ENCODE assay signal across 8 mouse cellular contexts in genomic region chr6:37442041-37442667, GRCm38 (mm10). TPM values are rescaled to one million over a fixed set of nuclear protein-coding genes. Genes with fewer than 3 reads are reported as not detected.
DNase-seq lines count a peak whose midpoint lies in the region; ATAC-seq and TF ChIP-seq lines count a peak whose summit lies in the region.

Gene Creb3l2, minus strand, starts transcription at chr6:37442146.

- TF ChIP-seq CTCF in lung, postnatal 0 days (IDR thresholded peaks at IDR 0.05) = peak; percentile 33

- peaks cover 14% of the 10 kb centered on the region for H3K4me1 ChIP-seq in hindbrain, embryonic 12.5 days
- peaks cover 9% of the 10 kb centered on the region for H3K4me1 ChIP-seq in lung, postnatal 0 days (ENCODE audit: insufficient read depth, low read depth, low read length)

- DNase-seq in T-cell, adult 2 months (ENCODE audit: low spot score) = peak; percentile 98
- DNase-seq in cerebellum, postnatal 25 days = peak; percentile 92 to 94
- DNase-seq in frontal cortex, postnatal 14 days (ENCODE audit: low spot score in 2 of 2) = peak; percentile 95 to 98
- peak; percentile 92 to 94 for DNase-seq in layer of hippocampus, postnatal 10 days (ENCODE audit: low spot score in 2 of 2)
- DNase-seq in lung, postnatal 0 days (ENCODE audit: low spot score) = peak; percentile 99
- DNase-seq in ovary, postnatal 10 days (ENCODE audit: low spot score) = peak; percentile 74
- DNase-seq in thymus, postnatal 0 days (ENCODE audit: low spot score) = peak; percentile 100

- peak within 1 kb of the TSS; percentile 65 for H3K4me3 ChIP-seq in hindbrain, embryonic 12.5 days
- H3K4me3 ChIP-seq in lung, postnatal 0 days (ENCODE audit: low read depth, low read length) = peak within 1 kb of the TSS; percentile 85

- H3K4me2 ChIP-seq in hindbrain, embryonic 12.5 days (replicated peaks) = peak within 1 kb of the TSS; percentile 82
- peak within 1 kb of the TSS; percentile 65 for H3K4me2 ChIP-seq in lung, postnatal 0 days (replicated peaks; ENCODE audit: low read depth, low read length)

- under 1% methylated on average over 33 of the region's 33 CpGs for WGBS in hindbrain, embryonic 12.5 days
- WGBS in lung, postnatal 0 days = under 1% methylated on average over 33 of the region's 33 CpGs

- TF ChIP-seq EP300 in lung, postnatal 0 days (IDR thresholded peaks at IDR 0.05) = peak; percentile 45; the same call in 1 of the 2 replicates

- no peaks in the 10 kb centered on the region for H3K9me3 ChIP-seq in hindbrain, embryonic 12.5 days (replicated peaks)
- H3K9me3 ChIP-seq in lung, postnatal 0 days (ENCODE audit: low read length) = no peaks in the 10 kb centered on the region

- peak within 1 kb of the TSS; percentile 68 for H3K9ac ChIP-seq in hindbrain, embryonic 12.5 days
- peak within 1 kb of the TSS; percentile 90 for H3K9ac ChIP-seq in lung, postnatal 0 days (replicated peaks; ENCODE audit: low read depth)

- no peaks in the 10 kb centered on the region for H3K27me3 ChIP-seq in hindbrain, embryonic 12.5 days
- no peaks in the 10 kb centered on the region for H3K27me3 ChIP-seq in lung, postnatal 0 days (replicated peaks; ENCODE audit: insufficient read depth, low read length)

- no peaks in the 10 kb centered on the region for H3K36me3 ChIP-seq in hindbrain, embryonic 12.5 days
- no peaks in the 10 kb centered on the region for H3K36me3 ChIP-seq in lung, postnatal 0 days (ENCODE audit: insufficient read depth, low read length)

- ATAC-seq in hindbrain, embryonic 12.5 days (ENCODE audit: low FRiP score) = peak; percentile 100
- peak; percentile 97 for ATAC-seq in lung, postnatal 0 days

- H3K27ac ChIP-seq in hindbrain, embryonic 12.5 days = peak within 1 kb of the TSS; percentile 62
- H3K27ac ChIP-seq in lung, postnatal 0 days (ENCODE audit: low read length) = peak within 1 kb of the TSS; percentile 94

RNA-seq across cellular contexts. Expression of gene Creb3l2, which starts in this region (rescaled TPM):
- polyA plus RNA-seq in hindbrain, embryonic 12.5 days (2016; fragmentation: Nextera tagmentation; extraction: Ambion mirVana) = 14.9 and 16.7 TPM in 2 replicates
- 1 to 10 TPM; 6.5 to 7.5 TPM for total RNA-seq in layer of hippocampus, postnatal 10 days (2021)
- polyA plus RNA-seq in lung, postnatal 0 days (2015; fragmentation: Nextera tagmentation; extraction: Ambion mirVana) = 23.6 and 23.8 TPM in 2 replicates
- polyA plus RNA-seq in thymus, postnatal 0 days (2015; fragmentation: Nextera tagmentation; extraction: Ambion mirVana) = 6.2 and 6.6 TPM in 2 replicates

Comparison
In these comparisons a context has a peak if more than half of its experiments do, and no peak if none do; other contexts are left out.
1. Peak in every context shown above with its lines: DNase-seq, ATAC-seq, H3K4me3 ChIP-seq and H3K27ac ChIP-seq.